8 mouse cellular contexts compared by ENCODE assay signal in the genomic region with DNA sequence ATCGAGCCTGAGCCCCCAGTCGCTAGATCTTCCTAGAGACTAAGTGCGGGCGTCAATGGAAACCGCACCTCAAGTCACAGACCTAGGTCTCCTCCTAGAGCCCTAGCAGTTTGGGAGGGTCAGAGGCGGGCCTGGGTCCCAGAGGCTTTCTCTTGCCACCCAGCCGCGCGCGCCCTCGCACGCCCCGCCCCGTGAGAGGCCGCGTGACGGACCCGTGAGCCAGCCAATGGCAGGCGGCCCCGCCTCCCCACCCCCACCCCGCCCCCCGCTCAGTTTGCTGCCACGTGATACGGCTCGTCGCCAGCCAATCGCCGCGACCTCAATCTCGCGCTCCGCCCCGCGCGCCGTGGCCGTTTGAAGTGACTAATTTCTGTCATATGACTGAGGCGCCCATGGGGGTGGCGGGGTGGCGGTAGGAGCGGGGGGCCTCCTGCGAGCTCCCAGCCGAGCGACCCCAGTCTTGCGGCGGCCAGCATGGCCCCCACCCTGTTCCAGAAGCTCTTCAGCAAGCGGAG. TPM values are rescaled to one million over a fixed set of nuclear protein-coding genes. Genes with fewer than 3 reads are reported as not detected.
DNase-seq lines count a peak whose midpoint lies in the region; ATAC-seq and TF ChIP-seq lines count a peak whose summit lies in the region.

Gene Fnip1, plus strand, starts transcription at position 377 of the 515 bp plus-strand sequence.

- no peaks in the 10 kb centered on the region for H3K27me3 ChIP-seq in embryonic facial prominence, embryonic 14.5 days (replicated peaks; ENCODE audit: control insufficient read depth, insufficient read depth, low read length)
- no peaks in the 10 kb centered on the region for H3K27me3 ChIP-seq in limb, embryonic 14.5 days (ENCODE audit: control insufficient read depth, insufficient read depth, low read length)
- H3K27me3 ChIP-seq in midbrain, postnatal 0 days (ENCODE audit: insufficient read depth, low read length), result no peaks in the 10 kb centered on the region

- H3K4me3 ChIP-seq in embryonic facial prominence, embryonic 14.5 days (ENCODE audit: low read depth, low read length), result peak within 1 kb of the TSS; percentile 97
- H3K4me3 ChIP-seq in limb, embryonic 14.5 days (replicated peaks; ENCODE audit: low read length), result peak within 1 kb of the TSS; percentile 95
- H3K4me3 ChIP-seq in midbrain, postnatal 0 days (ENCODE audit: low read depth, low read length), result peak within 1 kb of the TSS; percentile 95

- TF ChIP-seq CTCF in midbrain, postnatal 0 days (IDR thresholded peaks at IDR 0.05), result no peak

- peaks cover 15% of the 10 kb centered on the region for H3K4me1 ChIP-seq in embryonic facial prominence, embryonic 14.5 days (ENCODE audit: control insufficient read depth, insufficient read depth, low read length)
- peaks cover 9% of the 10 kb centered on the region for H3K4me1 ChIP-seq in limb, embryonic 14.5 days (ENCODE audit: control insufficient read depth, insufficient read depth, low read length)
- H3K4me1 ChIP-seq in midbrain, postnatal 0 days (ENCODE audit: insufficient read depth, low read length), result no peaks in the 10 kb centered on the region

- no peaks in the 10 kb centered on the region for H3K36me3 ChIP-seq in embryonic facial prominence, embryonic 14.5 days (ENCODE audit: control insufficient read depth, insufficient read depth, low read length)
- H3K36me3 ChIP-seq in limb, embryonic 14.5 days (ENCODE audit: control insufficient read depth, insufficient read depth, low read length), result no peaks in the 10 kb centered on the region
- no peaks in the 10 kb centered on the region for H3K36me3 ChIP-seq in midbrain, postnatal 0 days (ENCODE audit: insufficient read depth, low read length)

- H3K4me2 ChIP-seq in embryonic facial prominence, embryonic 14.5 days (ENCODE audit: low read depth, low read length), result peak within 1 kb of the TSS; percentile 69
- H3K4me2 ChIP-seq in limb, embryonic 14.5 days (replicated peaks; ENCODE audit: low read depth, low read length, severe bottlenecking), result peak within 1 kb of the TSS; percentile 73
- H3K4me2 ChIP-seq in midbrain, postnatal 0 days (ENCODE audit: low read depth, low read length, poor library complexity, severe bottlenecking), result peak within 1 kb of the TSS; percentile 64

- DNase-seq in 3T3-L1 (ENCODE audit: low read depth, low spot score), result peak; percentile 85
- DNase-seq in adrenal gland, postnatal 4 days (ENCODE audit: low spot score in 2 of 2), result peak; percentile 90 to 91
- DNase-seq in embryonic facial prominence, embryonic 14.5 days (ENCODE audit: low spot score), result peak; percentile 97
- peak; percentile 94 for DNase-seq in heart, adult 8-10 months (ENCODE audit: low spot score)
- peak; percentile 95 for DNase-seq in kidney, adult 9 months
- DNase-seq in limb, embryonic 14.5 days (ENCODE audit: low spot score), result peak; percentile 91
- peak; percentile 96 for DNase-seq in midbrain, postnatal 0 days (ENCODE audit: low spot score)
- DNase-seq in spleen, postnatal 14 days (ENCODE audit: low spot score in 2 of 2), result peak; percentile 89 to 91

- 0% methylated on average over 18 of the region's 47 CpGs for WGBS in embryonic facial prominence, embryonic 14.5 days
- WGBS in limb, embryonic 14.5 days, result 2% methylated on average over 39 of the region's 47 CpGs
- WGBS in midbrain, postnatal 0 days, result under 1% methylated on average over 26 of the region's 47 CpGs

- peak within 1 kb of the TSS; percentile 93 for H3K9ac ChIP-seq in embryonic facial prominence, embryonic 14.5 days (ENCODE audit: low read depth, low read length)
- H3K9ac ChIP-seq in limb, embryonic 14.5 days (ENCODE audit: low read depth, low read length, severe bottlenecking), result peak within 1 kb of the TSS; percentile 88
- peak within 1 kb of the TSS; percentile 88 for H3K9ac ChIP-seq in midbrain, postnatal 0 days (replicated peaks; ENCODE audit: low read length, poor library complexity, severe bottlenecking)

- H3K9me3 ChIP-seq in embryonic facial prominence, embryonic 14.5 days (ENCODE audit: control insufficient read depth, low read length), result no peaks in the 10 kb centered on the region
- no peaks in the 10 kb centered on the region for H3K9me3 ChIP-seq in limb, embryonic 14.5 days (ENCODE audit: control insufficient read depth, low read length)
- no peaks in the 10 kb centered on the region for H3K9me3 ChIP-seq in midbrain, postnatal 0 days (ENCODE audit: low read length)

- TF ChIP-seq POLR2A in limb, embryonic 14.5 days (IDR thresholded peaks at IDR 0.05; ENCODE audit: borderline replicate concordance, extremely low read depth, insufficient read depth, insufficient read length), result peak; percentile 77; the same call in 1 of the 2 replicates

- H3K27ac ChIP-seq in embryonic facial prominence, embryonic 14.5 days (replicated peaks; ENCODE audit: low read depth, low read length), result peak within 1 kb of the TSS; percentile 86
- H3K27ac ChIP-seq in limb, embryonic 14.5 days (replicated peaks; ENCODE audit: low read depth, low read length), result peak within 1 kb of the TSS; percentile 84
- H3K27ac ChIP-seq in midbrain, postnatal 0 days (ENCODE audit: low read depth, low read length), result peak within 1 kb of the TSS; percentile 74

- peak; percentile 96 for ATAC-seq in embryonic facial prominence, embryonic 14.5 days (ENCODE audit: low read depth)
- peak; percentile 98 for ATAC-seq in limb, embryonic 14.5 days (ENCODE audit: low FRiP score, low read depth)
- ATAC-seq in midbrain, postnatal 0 days (ENCODE audit: low FRiP score), result peak; percentile 97

RNA-seq across cellular contexts. Expression of gene Fnip1, which starts in this region (rescaled TPM):
- total RNA-seq in adrenal gland, postnatal 4 days (2021), result 10 to 100 TPM; 25.6 to 25.9 TPM
- polyA plus RNA-seq in embryonic facial prominence, embryonic 14.5 days (2014; fragmentation: Nextera tagmentation; extraction: Ambion mirVana), result 14.7 and 14.8 TPM in 2 replicates
- total RNA-seq in heart, adult 8-10 months (2022), result 10 to 100 TPM; 36.1 to 46.0 (median 41.1) TPM
- polyA plus RNA-seq in limb, embryonic 14.5 days (2012; rRNA removed), result 9.0 and 9.7 TPM in 2 replicates
- polyA plus RNA-seq in limb, embryonic 14.5 days (2014; fragmentation: Nextera tagmentation; extraction: Ambion mirVana), result 13.4 and 13.9 TPM in 2 replicates
- 20.4 and 23.5 TPM in 2 replicates for total RNA-seq in midbrain, postnatal 0 days (2014; rRNA removed)
- polyA plus RNA-seq in midbrain, postnatal 0 days (2015; fragmentation: Nextera tagmentation; extraction: Ambion mirVana), result 7.5 and 7.7 TPM in 2 replicates

Comparison
In these comparisons a context has a peak if more than half of its experiments do, and no peak if none do; other contexts are left out.
1. Peak in every context shown above with its lines: DNase-seq, ATAC-seq, H3K4me3 ChIP-seq and H3K27ac ChIP-seq.